Mouse (Mus musculus): ENCODE data around the gene Cenpe. TPM values are rescaled to one million over a fixed set of nuclear protein-coding genes. Genes with fewer than 3 reads are reported as not detected.

The Cenpe gene
- polyA plus RNA-seq, 1 experiment from 2014 or later: 20.5 TPM

- Histone ChIP-seq H3K4me1 (no peaks in the 10 kb centered on the region), H3K4me3 (replicated peaks) (no peak overlapping the region), H3K9me3 (replicated peaks) (no peaks in the 10 kb centered on the region), H3K27me3 (no peaks in the 10 kb centered on the region), H3K27ac (replicated peaks) (no peak overlapping the region), H3K4me2 (replicated peaks) (no peak overlapping the region), H3K36me3 (peaks cover 60% of the 10 kb centered on the region), H3K9ac (no peak overlapping the region)
- 92% methylated on average over 6 of the region's 6 CpGs for WGBS
- ATAC-seq (ENCODE audit: insufficient number of reproducible peaks, low FRiP score, low TSS enrichment, low read depth): no peak
These were observed 34.5 kb downstream of the Cenpe start for GRCm38 (mm10) chr3:135246828-135247227.

DNA sequence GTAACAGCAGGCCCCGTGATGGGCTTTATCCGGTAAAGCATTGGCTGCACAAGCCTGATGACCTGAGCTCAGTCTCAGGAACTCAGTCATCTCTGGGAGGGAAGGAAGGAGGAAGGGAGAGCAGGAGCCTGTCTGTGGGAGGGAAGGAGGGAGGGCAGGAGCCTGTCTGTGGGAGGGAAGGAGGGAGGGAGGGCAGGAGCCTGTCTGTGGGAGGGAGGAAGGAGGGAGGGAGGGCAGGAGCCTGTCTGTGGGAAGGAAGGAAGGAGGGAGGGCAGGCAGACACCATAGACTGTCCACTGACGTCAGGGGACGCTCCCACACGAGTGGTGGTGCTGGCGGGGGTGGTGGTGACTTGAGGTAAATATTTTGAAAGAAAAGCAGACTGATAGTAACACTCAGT, 36.8 kb downstream of the Cenpe start:
- Histone ChIP-seq H3K4me3 (replicated peaks) (no peak overlapping the region), H3K36me3 (peaks cover 48% of the 10 kb centered on the region), H3K27ac (replicated peaks) (no peak overlapping the region), H3K4me1 (no peaks in the 10 kb centered on the region), H3K4me2 (replicated peaks) (no peak overlapping the region), H3K9me3 (replicated peaks) (no peaks in the 10 kb centered on the region), H3K27me3 (no peaks in the 10 kb centered on the region), H3K9ac (no peak overlapping the region)
- peak; percentile 73 for ATAC-seq (ENCODE audit: insufficient number of reproducible peaks, low FRiP score, low TSS enrichment, low read depth)
- WGBS: 74% methylated on average over 6 of the region's 6 CpGs

DNA sequence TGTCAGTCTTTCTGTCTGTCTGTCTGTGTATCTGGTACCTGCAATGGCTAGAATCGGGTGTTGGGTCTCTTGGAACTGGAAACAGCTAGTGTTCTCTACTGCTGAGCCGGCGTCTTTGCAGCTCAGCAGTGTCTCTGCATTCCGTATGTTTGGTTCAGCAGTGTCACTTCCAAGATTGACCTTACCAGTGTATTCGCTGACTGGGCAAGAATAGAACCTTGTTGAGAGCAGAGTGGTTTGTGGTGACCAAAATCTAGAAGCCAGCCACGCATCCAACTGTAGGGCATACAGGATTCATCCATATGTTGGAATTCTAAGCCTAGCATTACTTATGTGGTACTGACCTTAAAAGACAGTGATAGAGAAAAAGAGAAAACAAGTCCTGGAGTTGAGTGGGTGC, 39.5 kb downstream of the Cenpe start:
- Histone ChIP-seq H3K9ac (no peak overlapping the region), H3K9me3 (replicated peaks) (no peaks in the 10 kb centered on the region), H3K27ac (replicated peaks) (no peak overlapping the region), H3K4me1 (no peaks in the 10 kb centered on the region), H3K4me2 (replicated peaks) (no peak overlapping the region), H3K27me3 (no peaks in the 10 kb centered on the region), H3K36me3 (peaks cover 51% of the 10 kb centered on the region), H3K4me3 (replicated peaks) (no peak overlapping the region)
- 89% methylated on average over 6 of the region's 6 CpGs for WGBS
- ATAC-seq (ENCODE audit: insufficient number of reproducible peaks, low FRiP score, low TSS enrichment, low read depth): no peak

DNA sequence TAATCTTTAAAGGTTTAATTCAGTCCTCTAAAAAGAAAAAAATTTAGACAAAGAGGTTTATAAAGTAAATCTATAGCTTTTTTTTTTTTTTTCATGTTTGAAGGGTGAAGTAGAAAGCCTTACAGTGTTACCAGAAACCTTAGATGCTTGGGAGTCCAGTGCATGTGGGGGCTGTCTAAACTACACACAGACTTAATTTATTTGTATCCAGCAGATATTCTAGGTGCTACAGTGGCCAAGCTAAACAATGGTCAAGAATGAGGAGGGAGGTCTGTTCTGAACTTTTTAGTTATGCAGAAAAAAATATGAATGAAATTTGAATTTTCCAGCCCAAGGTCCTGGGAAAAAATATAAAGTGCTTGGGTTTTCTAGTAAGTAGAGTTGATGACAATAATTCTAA, 42.4 kb downstream of the Cenpe start:
- no peaks in the 10 kb centered on the region for H3K27me3 ChIP-seq
- no peak overlapping the region for H3K4me2 ChIP-seq (replicated peaks)
- H3K36me3 ChIP-seq: peaks cover 60% of the 10 kb centered on the region
- no peak for ATAC-seq (ENCODE audit: insufficient number of reproducible peaks, low FRiP score, low TSS enrichment, low read depth)
- no peak overlapping the region for H3K9ac ChIP-seq
- H3K4me1 ChIP-seq: no peaks in the 10 kb centered on the region
- H3K9me3 ChIP-seq (replicated peaks): no peaks in the 10 kb centered on the region
- H3K27ac ChIP-seq (replicated peaks): no peak overlapping the region
- no peak overlapping the region for H3K4me3 ChIP-seq (replicated peaks)

- H3K27ac ChIP-seq (replicated peaks): no peak overlapping the region
- no peak overlapping the region for H3K9ac ChIP-seq
- no peak overlapping the region for H3K4me3 ChIP-seq (replicated peaks)
- WGBS: 86% methylated on average over 10 of the region's 10 CpGs
- no peaks in the 10 kb centered on the region for H3K27me3 ChIP-seq
- H3K4me2 ChIP-seq (replicated peaks): no peak overlapping the region
- H3K4me1 ChIP-seq: no peaks in the 10 kb centered on the region
- ATAC-seq (ENCODE audit: insufficient number of reproducible peaks, low FRiP score, low TSS enrichment, low read depth): no peak
- H3K36me3 ChIP-seq: peaks cover 70% of the 10 kb centered on the region
- H3K9me3 ChIP-seq (replicated peaks): no peaks in the 10 kb centered on the region
These were observed 46.6 kb downstream of the Cenpe start for GRCm38 (mm10) chr3:135258919-135259318.

- Histone ChIP-seq H3K9ac (no peak overlapping the region), H3K27me3 (no peaks in the 10 kb centered on the region)
- WGBS: 90% methylated on average over 7 of the region's 7 CpGs
These were observed 47.9 kb downstream of the Cenpe start for GRCm38 (mm10) chr3:135260233-135260632.

DNA sequence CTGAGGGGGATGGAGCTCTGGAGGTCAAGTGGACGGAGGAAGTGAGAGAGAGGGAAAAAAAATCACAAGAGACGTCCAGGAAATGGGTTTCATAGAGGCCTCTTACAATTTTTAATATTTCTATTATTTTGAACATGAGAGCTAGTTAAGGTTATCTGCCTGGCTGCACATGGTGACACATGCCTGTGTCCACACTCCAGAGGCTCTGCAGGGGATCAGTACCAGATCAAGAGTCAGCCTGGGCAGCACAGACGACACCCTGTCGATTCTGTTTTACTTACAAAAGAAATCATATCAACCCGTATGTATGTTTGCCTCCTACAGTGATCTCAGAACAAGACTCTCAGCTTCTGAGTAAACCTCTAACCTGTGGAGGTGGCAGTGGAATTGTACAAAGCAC, 56.3 kb downstream of the Cenpe start:
- WGBS: 84% methylated on average over 5 of the region's 5 CpGs
- no peaks in the 10 kb centered on the region for H3K9me3 ChIP-seq (replicated peaks)
- ATAC-seq (ENCODE audit: insufficient number of reproducible peaks, low FRiP score, low TSS enrichment, low read depth): no peak
- no peaks in the 10 kb centered on the region for H3K4me1 ChIP-seq
- H3K9ac ChIP-seq: no peak overlapping the region
- peaks cover 71% of the 10 kb centered on the region for H3K36me3 ChIP-seq
- H3K4me3 ChIP-seq (replicated peaks): no peak overlapping the region
- no peaks in the 10 kb centered on the region for H3K27me3 ChIP-seq
- H3K27ac ChIP-seq (replicated peaks): no peak overlapping the region
- no peak overlapping the region for H3K4me2 ChIP-seq (replicated peaks)

More at GRCm38 (mm10) chr3:135260233-135260632, 47.9 kb downstream of the Cenpe start:
- H3K4me2 ChIP-seq (replicated peaks): no peak overlapping the region
- no peak for ATAC-seq (ENCODE audit: insufficient number of reproducible peaks, low FRiP score, low TSS enrichment, low read depth)
- H3K36me3 ChIP-seq: peaks cover 78% of the 10 kb centered on the region
- no peak overlapping the region for H3K4me3 ChIP-seq (replicated peaks)
- no peaks in the 10 kb centered on the region for H3K4me1 ChIP-seq
- H3K9me3 ChIP-seq (replicated peaks): no peaks in the 10 kb centered on the region
- no peak overlapping the region for H3K27ac ChIP-seq (replicated peaks)

GRCm38 (mm10) chr3:135269391-135269990, 57.2 kb downstream of the Cenpe start:
- no peak for ATAC-seq (ENCODE audit: insufficient number of reproducible peaks, low FRiP score, low TSS enrichment, low read depth)
- Histone ChIP-seq H3K4me3 (replicated peaks) (no peak overlapping the region), H3K27ac (replicated peaks) (no peak overlapping the region), H3K9me3 (replicated peaks) (no peaks in the 10 kb centered on the region), H3K27me3 (no peaks in the 10 kb centered on the region), H3K36me3 (peaks cover 65% of the 10 kb centered on the region), H3K4me1 (no peaks in the 10 kb centered on the region), H3K4me2 (replicated peaks) (no peak overlapping the region), H3K9ac (no peak overlapping the region)
- WGBS: 82% methylated on average over 10 of the region's 10 CpGs

- 59% methylated on average over 12 of the region's 12 CpGs for WGBS
- ATAC-seq (ENCODE audit: insufficient number of reproducible peaks, low FRiP score, low TSS enrichment, low read depth): no peak; the same call in 1 of the 2 replicates
- peaks cover 42% of the 10 kb centered on the region for H3K36me3 ChIP-seq
These were observed 60.3 kb downstream of the Cenpe start for GRCm38 (mm10) chr3:135272627-135273026.

GRCm38 (mm10) chr3:135273047-135273446, 60.7 kb downstream of the Cenpe start:
- no peaks in the 10 kb centered on the region for H3K27me3 ChIP-seq
- WGBS: 87% methylated on average over 13 of the region's 13 CpGs
- no peak overlapping the region for H3K4me2 ChIP-seq (replicated peaks)
- H3K27ac ChIP-seq (replicated peaks): no peak overlapping the region
- no peak overlapping the region for H3K9ac ChIP-seq
- H3K9me3 ChIP-seq (replicated peaks): no peaks in the 10 kb centered on the region
- ATAC-seq (ENCODE audit: insufficient number of reproducible peaks, low FRiP score, low TSS enrichment, low read depth): no peak
- H3K4me3 ChIP-seq (replicated peaks): no peak overlapping the region
- no peaks in the 10 kb centered on the region for H3K4me1 ChIP-seq
- H3K36me3 ChIP-seq: peaks cover 39% of the 10 kb centered on the region

More at GRCm38 (mm10) chr3:135272627-135273026, 60.3 kb downstream of the Cenpe start:
- Histone ChIP-seq H3K4me2 (replicated peaks) (no peak overlapping the region), H3K9ac (no peak overlapping the region), H3K4me1 (no peaks in the 10 kb centered on the region), H3K27me3 (no peaks in the 10 kb centered on the region), H3K9me3 (replicated peaks) (no peaks in the 10 kb centered on the region), H3K4me3 (replicated peaks) (no peak overlapping the region), H3K27ac (replicated peaks) (no peak overlapping the region)

DNA sequence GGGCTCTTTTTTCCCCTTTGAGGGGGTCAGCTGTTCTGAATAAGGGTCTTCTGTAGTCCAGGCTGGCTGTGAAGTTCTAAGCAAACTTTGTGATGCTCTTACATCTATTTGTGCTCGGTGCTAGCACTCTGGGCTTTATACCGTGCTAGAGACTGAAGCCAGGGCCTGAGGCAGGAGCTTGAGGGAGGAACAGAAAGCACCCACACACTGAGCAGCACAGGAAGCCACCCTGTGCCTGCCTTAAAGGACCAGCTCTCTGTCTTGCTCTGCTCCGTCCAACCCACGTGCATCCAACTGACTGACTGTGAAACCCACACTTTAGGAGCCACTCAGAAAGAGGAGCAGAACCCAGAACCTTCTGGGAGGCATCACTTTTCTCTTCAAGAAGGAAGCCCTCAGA, 67.8 kb downstream of the Cenpe start:
- H3K27ac ChIP-seq (replicated peaks): no peak overlapping the region
- WGBS: 61% methylated on average over 4 of the region's 4 CpGs
- H3K4me1 ChIP-seq: no peaks in the 10 kb centered on the region
- no peaks in the 10 kb centered on the region for H3K27me3 ChIP-seq
- H3K4me2 ChIP-seq (replicated peaks): no peak overlapping the region
- no peak overlapping the region for H3K4me3 ChIP-seq (replicated peaks)
- ATAC-seq (ENCODE audit: insufficient number of reproducible peaks, low FRiP score, low TSS enrichment, low read depth): no peak
- no peaks in the 10 kb centered on the region for H3K9me3 ChIP-seq (replicated peaks)
- no peak overlapping the region for H3K9ac ChIP-seq
- no peaks in the 10 kb centered on the region for H3K36me3 ChIP-seq

DNA sequence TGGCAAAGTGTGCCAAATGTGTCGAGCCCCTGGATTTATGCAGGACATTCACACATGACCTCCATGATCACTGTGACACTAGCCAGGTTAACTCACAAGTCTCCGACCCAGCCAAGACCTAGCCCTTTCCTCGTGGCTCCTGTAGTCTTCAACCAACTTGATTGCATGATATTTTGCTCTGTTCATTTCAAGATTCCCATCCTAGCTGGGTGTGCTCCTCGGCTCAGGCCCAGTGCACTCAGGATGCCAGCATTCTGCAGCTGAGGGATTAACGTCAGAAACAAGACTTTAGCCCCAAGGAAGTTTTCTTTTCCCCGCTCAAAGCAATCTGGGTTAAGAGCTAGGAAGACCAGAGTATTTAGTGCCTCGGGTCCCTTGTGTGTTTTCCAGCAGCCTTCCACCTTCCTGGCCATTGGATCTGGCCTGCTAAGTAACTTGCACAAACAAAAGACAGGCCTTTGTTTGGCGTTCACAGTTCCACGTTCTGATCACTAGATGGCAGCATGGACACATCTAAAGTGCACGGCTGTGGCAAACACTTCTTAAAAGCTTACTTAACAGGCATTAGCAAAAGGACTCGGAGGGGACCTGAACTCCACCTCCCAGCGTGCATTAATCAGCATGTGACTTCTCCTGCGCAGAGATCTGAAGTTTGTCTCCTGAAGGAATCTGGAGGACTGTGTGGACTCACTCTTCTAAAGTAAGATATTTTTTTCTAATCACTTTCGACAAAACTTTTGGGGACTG, 68.5 kb downstream of the Cenpe start, which contains the start of gene Bdh2:
TSS of gene Bdh2 (plus strand) at position 553 of the 747 bp plus-strand sequence.
- peak within 1 kb of the TSS; percentile 23; the same call in 1 of the 2 replicates for H3K4me2 ChIP-seq (replicated peaks)
- H3K4me1 ChIP-seq: no peaks in the 10 kb centered on the region
- 20% methylated on average over 14 of the region's 14 CpGs for WGBS
- H3K36me3 ChIP-seq: no peaks in the 10 kb centered on the region
- no peaks in the 10 kb centered on the region for H3K27me3 ChIP-seq
- H3K27ac ChIP-seq (replicated peaks): no peak within 1 kb of the TSS
- H3K4me3 ChIP-seq (replicated peaks): peak within 1 kb of the TSS; percentile 18
- no peaks in the 10 kb centered on the region for H3K9me3 ChIP-seq (replicated peaks)
- no peak within 1 kb of the TSS for H3K9ac ChIP-seq
- ATAC-seq (ENCODE audit: insufficient number of reproducible peaks, low FRiP score, low TSS enrichment, low read depth): peak; percentile 64

Measured in embryonic facial prominence, embryonic 15.5 days (tissue).